Mouse (Mus musculus) E14TG2a.4 (cell line): ENCODE data around the gene Zc3hav1.

Experiments
- CTCF ChIP-seq: conservative IDR thresholded peaks from 2 replicates; pipeline ENCODE4 v1.5.1; 2014; ENCODE audit warnings: low read length
- NANOG ChIP-seq: IDR thresholded peaks from 2 replicates; pipeline ENCODE4 v1.6.1; 2014; ENCODE audit warnings: borderline replicate concordance, low read length, mixed read lengths
- POU5F1 ChIP-seq: IDR thresholded peaks from 2 replicates; pipeline ENCODE4 v1.6.1; 2014; ENCODE audit warnings: low read length, borderline replicate concordance

DNA sequence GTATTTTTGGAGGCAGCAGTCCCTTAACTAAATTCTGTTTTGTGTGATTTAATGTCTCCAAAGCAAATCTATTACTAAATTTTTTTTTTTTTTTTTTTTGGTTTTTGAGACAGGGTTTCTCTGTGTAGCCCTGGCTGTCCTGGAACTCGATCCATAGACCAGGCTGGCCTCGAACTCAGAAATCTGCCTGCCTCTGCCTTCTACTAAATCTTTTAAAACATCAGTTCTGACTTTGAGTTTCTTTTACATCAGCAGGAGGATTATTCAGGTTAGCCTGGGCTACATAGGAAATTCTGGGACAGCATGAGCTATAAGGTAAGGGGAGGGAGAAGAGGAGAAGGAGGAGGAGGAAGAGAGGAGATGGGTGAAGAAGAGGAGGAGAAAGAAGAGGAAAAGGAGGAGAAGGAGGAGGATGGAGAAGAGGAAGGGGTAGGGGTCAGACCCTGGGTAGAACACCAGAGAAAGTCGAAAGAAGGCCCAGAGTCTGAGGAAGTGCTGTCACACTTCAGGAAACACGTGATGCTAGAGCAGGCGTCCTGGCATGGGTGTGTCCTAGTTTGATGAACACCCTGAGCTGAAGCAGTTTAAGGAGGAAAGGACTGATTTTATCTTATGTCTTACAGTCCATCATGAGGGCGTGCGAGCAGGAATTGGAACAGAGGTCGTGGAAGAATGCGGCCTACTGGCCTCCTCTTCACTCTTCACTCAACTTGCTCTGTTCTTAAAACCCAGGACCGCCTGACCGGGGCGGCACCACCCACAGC lies 5.5 kb upstream of the Zc3hav1 start:
- TF ChIP-seq CTCF (no peak), POU5F1 (no peak), NANOG (no peak)
